Mouse (Mus musculus): ENCODE data around the gene Rimbp3. TPM values are rescaled to one million over a fixed set of nuclear protein-coding genes. Genes with fewer than 3 reads are reported as not detected.

Gene Rimbp3
- total and polyA plus RNA-seq, 2 experiments from 2014 or later: 1.7 to 4.9 TPM

GRCm38 (mm10) chr16:17234499-17234895 is 26.1 kb downstream of the Rimbp3 start:
- peak overlapping the region; percentile 89 for H3K4me3 ChIP-seq (ENCODE audit: low read depth, low read length)
- peak overlapping the region; percentile 85 for H3K27ac ChIP-seq (ENCODE audit: low read depth, low read length)
- peak overlapping the region; percentile 95 for H3K9ac ChIP-seq (replicated peaks; ENCODE audit: low read length, poor library complexity, severe bottlenecking)
- WGBS: 2% methylated on average over 12 of the region's 12 CpGs
- no peaks in the 10 kb centered on the region for H3K36me3 ChIP-seq (ENCODE audit: insufficient read depth, low read length)
- no peaks in the 10 kb centered on the region for H3K9me3 ChIP-seq (ENCODE audit: low read length)
- H3K4me1 ChIP-seq (ENCODE audit: insufficient read depth, low read length): peaks cover 15% of the 10 kb centered on the region
- peak; percentile 40 for DNase-seq (ENCODE audit: low spot score)
- no peak for ATAC-seq (ENCODE audit: low FRiP score)
- H3K27me3 ChIP-seq (ENCODE audit: insufficient read depth, low read length): no peaks in the 10 kb centered on the region
- peak overlapping the region; percentile 83 for H3K4me2 ChIP-seq (ENCODE audit: low read depth, low read length, poor library complexity, severe bottlenecking)
- no peak for TF ChIP-seq CTCF (IDR thresholded peaks at IDR 0.05)

DNA sequence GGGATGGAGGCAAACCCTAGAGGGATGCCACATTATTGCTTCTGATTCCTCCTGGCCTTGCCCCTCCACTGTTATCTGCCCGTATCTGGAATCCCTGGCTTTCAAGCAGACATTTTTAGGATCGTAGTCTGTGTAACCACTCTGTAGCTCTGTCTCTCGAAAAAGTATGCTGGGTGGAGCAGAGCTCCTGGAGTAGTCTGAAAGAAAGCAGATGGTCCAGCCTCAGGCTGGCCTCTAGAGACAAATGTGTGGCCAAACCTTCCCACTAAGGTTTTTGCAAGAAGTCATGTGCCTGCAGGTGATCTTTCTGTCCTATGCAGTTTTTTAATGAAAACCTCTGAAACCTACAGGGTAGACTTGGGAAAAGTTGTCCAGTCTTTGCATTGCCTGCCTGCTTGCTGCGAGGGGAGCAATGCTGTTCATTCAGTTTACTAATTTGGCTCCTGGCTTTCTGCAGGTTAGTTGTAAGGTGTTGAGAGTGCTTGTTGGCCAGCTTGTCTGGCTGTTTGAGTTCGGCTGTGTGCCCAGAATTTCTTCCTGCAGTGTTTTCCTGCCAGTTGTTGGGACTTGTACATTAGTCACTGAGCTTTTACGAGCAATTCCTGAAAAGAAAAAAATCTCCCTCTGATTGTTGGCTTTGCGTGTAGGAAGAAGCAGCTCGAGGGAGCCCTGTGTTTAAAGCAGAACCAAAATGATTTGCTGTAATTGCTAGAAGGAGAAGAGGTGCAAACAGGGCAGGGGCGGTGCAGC is 26.7 kb downstream of the Rimbp3 start:
- no peak overlapping the region for H3K27ac ChIP-seq (ENCODE audit: low read depth, low read length)
- H3K4me3 ChIP-seq (ENCODE audit: low read depth, low read length): peak overlapping the region; percentile 89
- no peak for TF ChIP-seq CTCF (IDR thresholded peaks at IDR 0.05)
- peaks cover 18% of the 10 kb centered on the region for H3K4me1 ChIP-seq (ENCODE audit: insufficient read depth, low read length)
- no peaks in the 10 kb centered on the region for H3K36me3 ChIP-seq (ENCODE audit: insufficient read depth, low read length)
- DNase-seq (ENCODE audit: low spot score): peak; percentile 19
- H3K4me2 ChIP-seq (ENCODE audit: low read depth, low read length, poor library complexity, severe bottlenecking): peak overlapping the region; percentile 83
- no peaks in the 10 kb centered on the region for H3K9me3 ChIP-seq (ENCODE audit: low read length)
- WGBS: 44% methylated on average over 9 of the region's 9 CpGs
- H3K9ac ChIP-seq (replicated peaks; ENCODE audit: low read length, poor library complexity, severe bottlenecking): peak overlapping the region; percentile 95
- no peaks in the 10 kb centered on the region for H3K27me3 ChIP-seq (ENCODE audit: insufficient read depth, low read length)
- ATAC-seq (ENCODE audit: low FRiP score): no peak

GRCm38 (mm10) chr16:17237634-17238033 is 29.2 kb downstream of the Rimbp3 start:
- H3K9ac ChIP-seq (replicated peaks; ENCODE audit: low read length, poor library complexity, severe bottlenecking): no peak overlapping the region
- DNase-seq (ENCODE audit: low spot score) (no peak), ATAC-seq (ENCODE audit: low FRiP score) (no peak)
- no peak overlapping the region for H3K27ac ChIP-seq (ENCODE audit: low read depth, low read length)
- H3K4me2 ChIP-seq (ENCODE audit: low read depth, low read length, poor library complexity, severe bottlenecking): no peak overlapping the region
- 89% methylated on average over 3 of the region's 3 CpGs for WGBS
- H3K4me3 ChIP-seq (ENCODE audit: low read depth, low read length): no peak overlapping the region
- H3K27me3 ChIP-seq (ENCODE audit: insufficient read depth, low read length): no peaks in the 10 kb centered on the region
- H3K4me1 ChIP-seq (ENCODE audit: insufficient read depth, low read length): peaks cover 18% of the 10 kb centered on the region
- no peak for TF ChIP-seq CTCF (IDR thresholded peaks at IDR 0.05)
- H3K36me3 ChIP-seq (ENCODE audit: insufficient read depth, low read length): no peaks in the 10 kb centered on the region
- H3K9me3 ChIP-seq (ENCODE audit: low read length): no peaks in the 10 kb centered on the region

DNA sequence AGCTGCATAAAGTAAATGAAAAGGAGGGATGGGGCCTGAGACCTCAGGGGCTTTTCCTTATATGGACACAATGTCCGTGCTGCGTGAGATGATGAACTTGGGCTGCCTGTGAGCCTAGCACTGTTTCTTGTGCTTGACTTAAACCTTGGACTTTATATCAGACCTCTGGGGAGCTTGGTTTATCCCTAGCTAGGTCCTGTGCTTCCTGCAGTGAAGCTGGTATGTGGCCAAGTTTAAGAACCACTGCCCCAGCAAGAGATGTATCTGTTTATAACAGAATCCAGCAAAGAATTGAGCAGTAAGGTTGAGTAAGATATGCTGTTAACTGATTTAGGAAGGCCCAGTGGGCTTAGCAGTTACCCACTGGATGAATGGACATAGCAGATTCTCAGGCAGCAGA is 31.0 kb downstream of the Rimbp3 start:
- 71% methylated on average over 2 of the region's 2 CpGs for WGBS
- H3K9me3 ChIP-seq (ENCODE audit: low read length): no peaks in the 10 kb centered on the region
- no peak for TF ChIP-seq CTCF (IDR thresholded peaks at IDR 0.05)
- H3K4me3 ChIP-seq (ENCODE audit: low read depth, low read length): no peak overlapping the region
- no peak overlapping the region for H3K27ac ChIP-seq (ENCODE audit: low read depth, low read length)
- no peak for ATAC-seq (ENCODE audit: low FRiP score)
- no peak for DNase-seq (ENCODE audit: low spot score)
- no peak overlapping the region for H3K9ac ChIP-seq (replicated peaks; ENCODE audit: low read length, poor library complexity, severe bottlenecking)
- peaks cover 18% of the 10 kb centered on the region for H3K4me1 ChIP-seq (ENCODE audit: insufficient read depth, low read length)
- no peaks in the 10 kb centered on the region for H3K27me3 ChIP-seq (ENCODE audit: insufficient read depth, low read length)
- H3K36me3 ChIP-seq (ENCODE audit: insufficient read depth, low read length): no peaks in the 10 kb centered on the region
- no peak overlapping the region for H3K4me2 ChIP-seq (ENCODE audit: low read depth, low read length, poor library complexity, severe bottlenecking)

GRCm38 (mm10) chr16:17243731-17244130 is 35.3 kb downstream of the Rimbp3 start:
- no peak for TF ChIP-seq CTCF (IDR thresholded peaks at IDR 0.05)
- Histone ChIP-seq H3K4me2 (ENCODE audit: low read depth, low read length, poor library complexity, severe bottlenecking) (no peak overlapping the region), H3K36me3 (ENCODE audit: insufficient read depth, low read length) (no peaks in the 10 kb centered on the region), H3K27ac (ENCODE audit: low read depth, low read length) (no peak overlapping the region), H3K27me3 (ENCODE audit: insufficient read depth, low read length) (no peaks in the 10 kb centered on the region), H3K4me1 (ENCODE audit: insufficient read depth, low read length) (peaks cover 6% of the 10 kb centered on the region; the same call in 1 of the 2 replicates), H3K9ac (replicated peaks; ENCODE audit: low read length, poor library complexity, severe bottlenecking) (no peak overlapping the region), H3K9me3 (ENCODE audit: low read length) (no peaks in the 10 kb centered on the region), H3K4me3 (ENCODE audit: low read depth, low read length) (no peak overlapping the region)
- no peak for DNase-seq (ENCODE audit: low spot score)
- 96% methylated on average over 1 of the region's 1 CpGs for WGBS
- no peak for ATAC-seq (ENCODE audit: low FRiP score)

DNA sequence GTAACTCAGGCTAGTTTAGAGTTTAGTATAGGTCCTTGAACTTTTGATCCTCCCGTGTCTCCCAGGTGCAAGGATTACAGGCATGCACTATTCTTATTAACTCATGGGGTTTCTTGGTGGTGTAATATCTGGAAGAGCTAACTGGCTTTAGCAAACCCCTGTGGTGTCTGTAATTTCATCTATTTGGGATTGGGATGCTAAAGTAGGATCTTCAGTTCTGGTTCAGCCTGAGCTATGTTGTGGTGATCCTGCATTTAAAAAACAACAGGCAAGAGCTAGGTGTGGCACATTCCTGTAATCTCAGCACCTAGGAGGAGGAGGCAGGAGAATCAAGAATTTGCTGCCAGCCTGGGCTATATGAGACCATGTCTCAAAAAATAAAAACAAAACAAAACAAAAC is 36.6 kb downstream of the Rimbp3 start:
- no peak for ATAC-seq (ENCODE audit: low FRiP score)
- 0 out of 2 replicates have a peak, but pooled peaks cover 1% of the 10 kb centered on the region for H3K4me1 ChIP-seq (ENCODE audit: insufficient read depth, low read length)
- H3K9ac ChIP-seq (replicated peaks; ENCODE audit: low read length, poor library complexity, severe bottlenecking): no peak overlapping the region
- H3K27me3 ChIP-seq (ENCODE audit: insufficient read depth, low read length): no peaks in the 10 kb centered on the region
- H3K4me2 ChIP-seq (ENCODE audit: low read depth, low read length, poor library complexity, severe bottlenecking): no peak overlapping the region
- no peak overlapping the region for H3K4me3 ChIP-seq (ENCODE audit: low read depth, low read length)
- no peak overlapping the region for H3K27ac ChIP-seq (ENCODE audit: low read depth, low read length)
- H3K36me3 ChIP-seq (ENCODE audit: insufficient read depth, low read length): no peaks in the 10 kb centered on the region
- WGBS: 83% methylated on average over 1 of the region's 1 CpGs
- TF ChIP-seq CTCF (IDR thresholded peaks at IDR 0.05): no peak
- no peaks in the 10 kb centered on the region for H3K9me3 ChIP-seq (ENCODE audit: low read length)
- DNase-seq (ENCODE audit: low spot score): no peak
